Mouse (Mus musculus) left cerebral cortex, adult 11 months (tissue): ENCODE results near the gene Hmg20a.
A peak's percentile ranks its signal among the peaks of the same experiment; 100 is the strongest.

Experiments used
- DNase-seq: peaks from one replicate; pipeline ENCODE4 v3.0.0; 2022; ENCODE audit warnings: low spot score

The Hmg20a gene

DNA sequence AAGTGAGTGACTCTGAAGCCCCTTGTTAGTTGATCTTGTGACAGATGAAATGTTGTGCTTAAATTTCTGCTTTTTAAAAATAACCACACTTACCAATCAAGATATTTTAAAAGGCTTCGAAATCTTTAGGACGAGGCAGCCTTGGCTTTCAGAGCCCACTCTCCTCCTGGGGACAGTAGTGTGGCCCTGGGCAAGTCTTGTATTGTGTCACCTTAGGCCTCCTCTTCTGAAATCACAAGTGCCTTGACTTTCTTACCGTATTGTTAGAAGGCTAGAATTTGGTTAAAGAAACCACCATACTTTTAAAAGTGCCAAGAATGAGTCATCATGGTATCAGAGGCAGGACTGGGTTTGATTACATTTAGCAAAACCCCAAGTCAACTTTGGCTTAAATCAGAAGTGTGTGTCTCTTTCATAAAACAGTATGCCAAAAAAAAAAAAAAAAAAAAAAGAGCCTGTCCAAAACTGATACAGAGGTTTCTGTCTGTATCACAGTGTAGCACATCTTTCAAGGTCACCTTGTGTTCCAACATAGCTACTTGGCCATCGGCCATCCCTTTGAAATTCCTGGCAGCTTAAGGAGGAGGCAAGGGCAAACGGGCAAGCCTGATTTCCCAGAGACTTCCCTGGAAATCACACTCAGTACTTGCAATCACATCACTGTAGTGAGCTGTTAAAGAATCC, 78.9 kb downstream of the Hmg20a start:
- DNase-seq, result no peak

GRCm38 (mm10) chr9:56499324-56500067, 81.1 kb downstream of the Hmg20a start:
- no peak for DNase-seq

- no peak for DNase-seq
These were observed 82.6 kb downstream of the Hmg20a start for GRCm38 (mm10) chr9:56500893-56501590.

- no peak for DNase-seq
These were observed 83.5 kb downstream of the Hmg20a start for GRCm38 (mm10) chr9:56501721-56502542.

GRCm38 (mm10) chr9:56502543-56502971, 84.1 kb downstream of the Hmg20a start:
- no peak for DNase-seq

DNA sequence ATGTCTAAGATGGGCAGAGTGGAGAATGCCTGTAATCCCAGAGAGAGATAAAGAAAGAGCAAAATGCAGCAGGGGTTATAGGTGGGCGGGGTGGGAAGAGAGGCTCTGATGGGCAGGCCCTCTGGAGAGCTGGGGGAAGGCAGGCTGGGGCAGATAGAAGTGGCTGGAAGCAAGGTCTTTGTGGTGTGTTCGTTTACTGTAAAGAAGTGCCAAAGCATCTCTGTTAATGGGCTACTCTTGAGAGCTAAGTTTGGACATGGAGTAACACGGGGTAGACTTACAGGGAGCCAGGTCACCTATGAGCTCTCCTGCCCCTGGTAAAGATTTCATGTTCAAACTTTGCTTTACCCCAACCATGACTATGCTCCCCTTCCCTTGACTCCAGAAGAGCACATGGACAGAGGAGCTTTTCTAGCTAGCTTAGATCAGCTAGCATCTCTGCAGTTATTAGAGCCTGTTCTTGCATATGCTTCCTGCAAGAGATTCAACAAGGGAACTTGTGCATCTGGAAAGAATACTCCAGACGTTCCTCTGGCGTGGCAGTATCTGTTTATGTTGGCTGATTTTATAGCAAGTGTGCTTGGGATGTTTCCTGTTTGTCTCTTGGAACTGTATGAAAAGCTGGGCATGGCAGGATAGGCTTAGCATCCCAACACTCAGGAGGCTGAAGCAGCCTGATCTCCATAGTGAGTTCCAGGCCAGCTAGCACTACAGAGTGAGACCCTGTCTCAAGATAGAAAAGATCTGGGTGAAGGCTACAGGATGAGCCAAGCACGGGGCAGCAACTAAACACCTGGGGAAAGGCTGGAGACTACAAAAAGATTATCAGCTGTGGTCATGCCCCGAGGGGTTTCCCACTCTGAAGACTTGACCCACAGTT, 85.5 kb downstream of the Hmg20a start:
- DNase-seq, result no peak

DNA sequence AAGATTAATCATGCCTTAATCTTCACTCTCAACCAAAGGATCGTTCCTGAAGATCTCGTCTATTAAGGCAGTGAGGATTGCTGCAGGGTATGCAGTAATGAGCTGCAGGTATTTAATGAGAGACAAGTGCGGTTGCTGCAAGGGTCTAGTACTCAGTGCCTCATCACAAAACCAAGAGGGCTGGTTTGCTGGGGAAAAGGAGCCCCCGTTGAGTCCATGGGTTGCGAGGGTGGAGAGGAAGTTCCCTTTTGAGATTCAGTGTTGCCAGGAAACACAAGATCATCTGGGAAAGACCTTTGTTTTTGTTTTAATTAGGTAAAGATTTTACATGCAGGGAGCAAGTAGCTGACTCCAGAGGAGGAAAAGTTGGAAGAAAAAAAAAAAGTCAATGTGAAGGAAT, 86.1 kb downstream of the Hmg20a start:
- DNase-seq, result no peak

DNA sequence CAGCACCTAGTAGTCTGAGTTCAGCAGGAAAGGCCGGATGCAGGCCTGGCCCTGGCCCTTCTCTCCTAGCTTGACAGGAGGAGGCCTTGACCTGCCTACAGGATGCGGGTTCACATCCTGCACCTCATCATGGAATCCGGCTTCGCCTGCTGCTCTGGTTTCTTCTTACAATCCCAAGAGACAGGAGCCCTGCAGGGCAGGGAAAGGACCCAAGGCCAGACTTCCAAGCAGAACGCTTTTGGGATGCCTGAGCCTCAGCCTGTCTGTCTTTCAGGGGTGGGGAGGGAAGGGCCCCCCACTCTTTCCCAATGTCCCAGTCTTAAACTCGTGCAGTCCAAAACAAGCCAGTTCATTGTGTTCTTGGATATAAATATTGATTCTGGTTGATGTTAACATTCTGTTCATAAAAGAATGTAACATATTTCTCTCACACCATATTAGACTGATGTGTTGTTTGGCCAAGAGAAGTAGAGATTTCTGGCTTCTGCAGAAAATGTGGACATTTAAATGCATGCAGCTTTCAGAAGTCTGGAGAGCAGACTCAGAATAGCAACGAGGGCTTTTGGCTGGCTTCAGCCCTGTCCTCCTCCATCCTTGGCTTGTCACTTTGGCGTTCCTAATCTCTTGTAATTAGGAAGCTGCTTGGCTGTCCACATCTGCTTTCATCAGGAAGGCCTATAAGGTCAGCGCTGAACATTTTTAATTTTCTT, 86.8 kb downstream of the Hmg20a start:
- no peak for DNase-seq

- peak; percentile 87 for DNase-seq
These were observed 87.7 kb downstream of the Hmg20a start for GRCm38 (mm10) chr9:56505793-56506755.

DNA sequence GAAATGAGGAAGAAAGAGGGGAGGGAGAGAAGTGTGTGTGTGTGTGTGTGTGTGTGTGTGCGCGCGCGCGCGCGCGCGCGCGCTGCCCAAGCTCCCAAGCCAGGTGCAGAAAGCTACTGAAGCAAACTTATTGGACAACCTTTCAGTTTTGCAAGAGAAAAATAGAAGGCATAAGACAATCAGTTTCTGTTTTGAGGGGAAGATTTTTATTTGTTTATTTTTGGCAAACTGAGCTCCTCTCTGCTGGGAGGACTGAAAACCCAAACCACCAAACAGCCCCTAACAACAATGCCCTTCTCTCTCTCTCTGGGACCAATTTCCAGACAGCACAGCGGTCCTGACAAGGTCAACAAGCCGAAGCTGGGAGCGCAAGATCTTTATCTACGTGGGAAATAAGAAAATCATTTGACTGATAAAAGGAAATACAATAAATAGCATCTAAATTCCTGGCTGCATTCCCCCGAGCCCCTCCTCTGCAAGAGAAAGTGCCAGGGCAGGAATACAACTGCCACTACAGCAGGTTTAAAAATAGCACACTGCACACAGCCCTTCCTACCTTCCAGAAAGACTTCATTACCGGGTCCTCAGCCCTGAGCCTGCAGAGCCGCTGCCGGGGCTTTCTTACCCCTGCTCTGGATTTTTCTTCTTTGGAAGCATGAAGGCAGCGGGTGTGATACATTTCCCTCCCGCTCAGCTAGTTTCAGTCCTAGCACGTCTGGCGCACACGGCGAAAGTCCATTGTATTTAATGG, 88.7 kb downstream of the Hmg20a start:
- no peak for DNase-seq

GRCm38 (mm10) chr9:56507682-56508061, 89.3 kb downstream of the Hmg20a start:
- DNase-seq, result no peak

GRCm38 (mm10) chr9:56508835-56509451, 90.5 kb downstream of the Hmg20a start:
- no peak for DNase-seq

- DNase-seq, result no peak
These were observed 91.9 kb downstream of the Hmg20a start for GRCm38 (mm10) chr9:56510281-56510680.

DNA sequence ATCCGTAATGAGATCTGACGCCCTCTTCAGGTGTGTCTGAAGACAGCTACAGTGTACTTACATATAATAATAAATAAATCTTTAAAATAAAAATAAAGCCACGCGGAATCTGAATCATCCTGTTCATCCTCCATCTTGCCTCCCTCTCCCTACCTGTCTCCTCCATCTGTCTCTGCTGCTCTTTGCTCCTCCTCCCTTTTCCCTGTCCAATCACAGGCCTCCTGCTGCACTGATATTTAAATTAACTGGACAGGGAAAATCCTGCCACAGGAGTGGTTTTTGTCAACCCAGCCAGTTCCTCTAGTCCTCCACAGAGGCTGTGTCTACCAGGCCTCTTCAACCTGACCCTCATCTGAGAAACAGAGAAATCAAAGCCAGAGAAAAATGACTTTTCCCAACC, 94.1 kb downstream of the Hmg20a start:
- DNase-seq, result no peak

- DNase-seq, result no peak
These were observed 96.7 kb downstream of the Hmg20a start for GRCm38 (mm10) chr9:56515110-56515509.

DNA sequence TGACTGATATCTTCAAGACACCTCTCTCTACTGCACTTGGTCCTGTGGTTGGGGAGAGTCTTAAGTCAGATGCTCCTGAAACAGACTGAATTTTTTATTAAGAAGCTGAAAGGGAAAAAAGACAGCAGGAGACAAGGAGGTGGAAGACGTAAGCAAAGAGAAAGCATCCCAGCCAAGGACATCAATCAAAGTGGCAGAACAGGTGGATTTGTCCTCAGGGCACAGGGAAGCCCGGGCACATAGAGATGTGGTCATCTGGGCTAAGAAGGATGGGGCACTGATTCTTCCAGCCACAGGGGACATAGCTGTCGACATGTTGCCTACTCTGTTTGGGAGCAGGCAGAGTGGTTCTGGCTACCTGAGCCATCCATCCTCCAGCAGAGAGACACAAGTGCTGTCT, 97.8 kb downstream of the Hmg20a start:
- DNase-seq, result no peak

DNA sequence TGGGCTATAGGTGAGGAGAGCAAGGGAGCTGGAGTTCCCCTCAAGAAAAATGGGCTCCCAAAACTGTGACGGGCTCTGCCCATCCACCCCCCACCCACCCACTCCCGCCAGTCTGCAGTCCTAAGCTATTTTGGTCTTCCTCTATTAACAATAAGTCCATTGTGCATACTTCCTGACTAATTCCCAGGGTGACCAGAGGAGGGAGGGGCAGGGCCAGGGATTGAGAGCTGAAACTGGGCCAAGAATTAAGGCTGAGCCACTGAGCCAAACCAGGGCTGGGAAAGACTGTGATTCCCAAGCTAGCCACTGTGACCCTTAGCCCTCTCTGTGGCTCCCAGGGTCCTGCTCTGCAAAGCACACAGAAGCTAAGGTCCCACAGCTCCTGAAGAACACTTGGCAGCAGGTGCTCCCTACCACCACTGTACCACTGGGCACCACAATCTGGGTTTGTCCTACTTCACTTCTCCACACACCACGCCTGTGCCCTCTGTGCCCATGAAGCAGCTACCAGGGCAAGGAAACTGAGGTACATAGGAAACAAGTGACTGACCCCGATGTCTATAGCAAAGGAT, 98.4 kb downstream of the Hmg20a start:
- DNase-seq, result no peak

GRCm38 (mm10) chr9:56522281-56522680, 103.9 kb downstream of the Hmg20a start:
- no peak for DNase-seq
